Mouse (Mus musculus) limb, embryonic 13.5 days (tissue): Measurements from ENCODE around the gene Sf1. TPM values are rescaled to one million over a fixed set of nuclear protein-coding genes. Genes with fewer than 3 reads are reported as not detected.

Experiments
- ATAC-seq: fragments of 200-750 bp; cut with Nextera tagmentation; 2 replicates; pipeline ENCODE4 v1.8.0; 2017; ENCODE audit warnings: low read depth, moderate number of reproducible peaks, moderate TSS enrichment; ENCODE audit not compliant: low FRiP score
- H3K27ac ChIP-seq: fragments of 300-500 bp; sonication (generic); 2 replicates; pipeline ENCODE4 v1.5.1; 2015; ENCODE audit warnings: inconsistent platforms, mild to moderate bottlenecking, moderate library complexity
- H3K27me3 ChIP-seq: fragments of 300-500 bp; sonication (generic); 2 replicates; pipeline ENCODE4 v1.6.1; 2015; ENCODE audit warnings: mild to moderate bottlenecking, inconsistent platforms
- H3K36me3 ChIP-seq: fragments of 300-500 bp; sonication (generic); 2 replicates; pipeline ENCODE4 v1.6.1; 2015; ENCODE audit warnings: inconsistent platforms, mild to moderate bottlenecking, moderate library complexity
- H3K4me1 ChIP-seq: fragments of 300-500 bp; sonication (generic); 2 replicates; pipeline ENCODE4 v1.6.1; 2015; ENCODE audit warnings: inconsistent platforms
- H3K4me2 ChIP-seq: fragments of 300-500 bp; sonication (generic); replicated peaks from 2 replicates; pipeline ENCODE4 v1.6.1; 2015; ENCODE audit warnings: inconsistent platforms, mild to moderate bottlenecking, moderate library complexity
- H3K4me3 ChIP-seq: fragments of 300-500 bp; sonication (generic); 2 replicates; pipeline ENCODE4 v1.5.1; 2015; ENCODE audit warnings: moderate library complexity, mild to moderate bottlenecking, inconsistent platforms
- H3K9ac ChIP-seq: fragments of 300-500 bp; sonication (generic); 2 replicates; pipeline ENCODE4 v1.6.1; 2015; ENCODE audit warnings: mild to moderate bottlenecking, inconsistent platforms
- H3K9me3 ChIP-seq: fragments of 300-500 bp; sonication (generic); 2 replicates; pipeline ENCODE4 v1.6.1; 2016; ENCODE audit warnings: inconsistent platforms
- WGBS: fragments of 180-500 bp; shearing (Covaris S2); methylation state at CpG from one replicate; pipeline ENCODE4 v1.1.7; 2015; 5-methylcytosine and 5-hydroxymethylcytosine counted together
- polyA plus RNA-seq: library from polyadenylated mRNA; unstranded; fragments of >200 nt; fragmentation: Nextera tagmentation; extraction: Ambion mirVana; gene quantifications from 2 replicates; pipeline ENCODE4 v1.2.1, GENCODE M21; 2015

Sf1 gene
- polyA plus RNA-seq, 1 experiment from 2014 or later: 148 TPM

- Histone ChIP-seq H3K4me3 (no peak overlapping the region), H3K4me1 (peaks cover 18% of the 10 kb centered on the region), H3K9me3 (no peaks in the 10 kb centered on the region; the same call in 1 of the 2 replicates), H3K4me2 (no peak overlapping the region), H3K9ac (no peak overlapping the region), H3K27ac (no peak overlapping the region), H3K27me3 (peaks cover 23% of the 10 kb centered on the region), H3K36me3 (no peaks in the 10 kb centered on the region)
- WGBS: 89% methylated on average over 16 of the region's 16 CpGs
- ATAC-seq: no peak
Measured at GRCm38 (mm10) chr19:6393637-6394036, 30.1 kb downstream of the Sf1 start.

- H3K27me3 ChIP-seq: peaks cover 44% of the 10 kb centered on the region
- no peak for ATAC-seq
Measured at GRCm38 (mm10) chr19:6396237-6396636, 32.7 kb downstream of the Sf1 start.

GRCm38 (mm10) chr19:6397582-6398249 is 34.2 kb downstream of the Sf1 start:
- Histone ChIP-seq H3K27ac (no peak overlapping the region), H3K4me1 (peaks cover 38% of the 10 kb centered on the region), H3K27me3 (peaks cover 59% of the 10 kb centered on the region), H3K36me3 (no peaks in the 10 kb centered on the region), H3K9me3 (no peaks in the 10 kb centered on the region; the same call in 1 of the 2 replicates), H3K4me3 (no peak overlapping the region), H3K4me2 (peak overlapping the region; percentile 94; the same call in 1 of the 2 replicates), H3K9ac (no peak overlapping the region)
- WGBS: 82% methylated on average over 22 of the region's 22 CpGs
- no peak for ATAC-seq

More at GRCm38 (mm10) chr19:6396237-6396636, 32.7 kb downstream of the Sf1 start:
- no peak overlapping the region for H3K9ac ChIP-seq
- no peak overlapping the region for H3K4me2 ChIP-seq
- H3K9me3 ChIP-seq: no peaks in the 10 kb centered on the region; the same call in 1 of the 2 replicates
- H3K4me3 ChIP-seq: no peak overlapping the region
- WGBS: 85% methylated on average over 5 of the region's 5 CpGs
- peaks cover 29% of the 10 kb centered on the region for H3K4me1 ChIP-seq
- no peaks in the 10 kb centered on the region for H3K36me3 ChIP-seq
- H3K27ac ChIP-seq: no peak overlapping the region

GRCm38 (mm10) chr19:6398447-6399284 is 35.2 kb downstream of the Sf1 start:
- Histone ChIP-seq H3K4me2 (peak overlapping the region; percentile 94), H3K9ac (peak overlapping the region; percentile 70), H3K27me3 (peaks cover 68% of the 10 kb centered on the region), H3K27ac (no peak overlapping the region), H3K9me3 (no peaks in the 10 kb centered on the region), H3K36me3 (no peaks in the 10 kb centered on the region), H3K4me3 (peak overlapping the region; percentile 64), H3K4me1 (peaks cover 38% of the 10 kb centered on the region)
- WGBS: 2% methylated on average over 39 of the region's 39 CpGs
- ATAC-seq: peak; percentile 58

GRCm38 (mm10) chr19:6399285-6400095 is 36.0 kb downstream of the Sf1 start, which contains the start of gene Rasgrp2:
Rasgrp2 (plus strand) TSS chr19:6399340.
- 0 out of 2 replicates have a peak, but pooled peaks have one; percentile 38 for ATAC-seq
- peaks cover 77% of the 10 kb centered on the region for H3K27me3 ChIP-seq
- peaks cover 38% of the 10 kb centered on the region for H3K4me1 ChIP-seq

GRCm38 (mm10) chr19:6400096-6401086 is 36.9 kb downstream of the Sf1 start:
- Histone ChIP-seq H3K9ac (peak overlapping the region; percentile 70), H3K27ac (no peak overlapping the region), H3K9me3 (no peaks in the 10 kb centered on the region), H3K4me3 (peak overlapping the region; percentile 64), H3K4me1 (peaks cover 38% of the 10 kb centered on the region), H3K4me2 (peak overlapping the region; percentile 94), H3K27me3 (peaks cover 80% of the 10 kb centered on the region), H3K36me3 (no peaks in the 10 kb centered on the region)
- ATAC-seq: no peak
- 2% methylated on average over 29 of the region's 29 CpGs for WGBS

More at GRCm38 (mm10) chr19:6399285-6400095, 36.0 kb downstream of the Sf1 start, which contains the start of gene Rasgrp2:
- WGBS: under 1% methylated on average over 82 of the region's 87 CpGs
- Histone ChIP-seq H3K4me2 (peak within 1 kb of the TSS; percentile 94), H3K9me3 (no peaks in the 10 kb centered on the region), H3K4me3 (peak within 1 kb of the TSS; percentile 64), H3K27ac (no peak within 1 kb of the TSS), H3K9ac (peak within 1 kb of the TSS; percentile 70), H3K36me3 (no peaks in the 10 kb centered on the region)

GRCm38 (mm10) chr19:6401131-6401815 is 37.8 kb downstream of the Sf1 start:
- Histone ChIP-seq H3K9ac (peak overlapping the region; percentile 48; the same call in 1 of the 2 replicates), H3K4me1 (peaks cover 38% of the 10 kb centered on the region)
- WGBS: under 1% methylated on average over 32 of the region's 32 CpGs

GRCm38 (mm10) chr19:6401951-6402350 is 38.5 kb downstream of the Sf1 start:
- 8% methylated on average over 9 of the region's 9 CpGs for WGBS
- peak overlapping the region; percentile 64 for H3K4me3 ChIP-seq
- H3K4me2 ChIP-seq: peak overlapping the region; percentile 94
- no peak for ATAC-seq
- no peak overlapping the region for H3K27ac ChIP-seq
- no peak overlapping the region; the same call in 1 of the 2 replicates for H3K9ac ChIP-seq
- H3K4me1 ChIP-seq: peaks cover 38% of the 10 kb centered on the region
- peaks cover 80% of the 10 kb centered on the region for H3K27me3 ChIP-seq
- no peaks in the 10 kb centered on the region for H3K36me3 ChIP-seq
- H3K9me3 ChIP-seq: no peaks in the 10 kb centered on the region

More at GRCm38 (mm10) chr19:6401131-6401815, 37.8 kb downstream of the Sf1 start:
- Histone ChIP-seq H3K9me3 (no peaks in the 10 kb centered on the region), H3K4me3 (peak overlapping the region; percentile 64), H3K27ac (no peak overlapping the region), H3K4me2 (peak overlapping the region; percentile 94), H3K27me3 (peaks cover 80% of the 10 kb centered on the region), H3K36me3 (no peaks in the 10 kb centered on the region)
- ATAC-seq: no peak

GRCm38 (mm10) chr19:6403869-6404268 is 40.4 kb downstream of the Sf1 start:
- Histone ChIP-seq H3K4me1 (peaks cover 31% of the 10 kb centered on the region), H3K27ac (no peak overlapping the region), H3K27me3 (peaks cover 70% of the 10 kb centered on the region), H3K4me2 (no peak overlapping the region), H3K4me3 (no peak overlapping the region), H3K36me3 (no peaks in the 10 kb centered on the region), H3K9ac (no peak overlapping the region), H3K9me3 (no peaks in the 10 kb centered on the region)
- 86% methylated on average over 10 of the region's 10 CpGs for WGBS
- no peak for ATAC-seq

GRCm38 (mm10) chr19:6405433-6405832 is 41.9 kb downstream of the Sf1 start:
- 71% methylated on average over 10 of the region's 10 CpGs for WGBS
- no peak for ATAC-seq
- Histone ChIP-seq H3K36me3 (no peaks in the 10 kb centered on the region), H3K4me1 (peaks cover 16% of the 10 kb centered on the region), H3K27ac (no peak overlapping the region), H3K9ac (no peak overlapping the region), H3K4me2 (no peak overlapping the region), H3K4me3 (no peak overlapping the region), H3K9me3 (no peaks in the 10 kb centered on the region), H3K27me3 (peaks cover 55% of the 10 kb centered on the region)
